Mouse (Mus musculus): Measurements from ENCODE around the gene Tdp1.

- TF ChIP-seq HCFC1 (IDR thresholded peaks at IDR 0.05; ENCODE audit: borderline replicate concordance, insufficient read depth, low read length) (no peak), ZNF384 (IDR thresholded peaks at IDR 0.05; ENCODE audit: low read depth, low read length) (no peak), MAFK (IDR thresholded peaks at IDR 0.05; ENCODE audit: insufficient read depth, low read depth, low read length) (no peak), CHD2 (IDR thresholded peaks at IDR 0.05; ENCODE audit: low read depth, low read length) (no peak), ZC3H11A (IDR thresholded peaks at IDR 0.05; ENCODE audit: borderline replicate concordance, low read depth, low read length) (no peak)
Measured at GRCm38 (mm10) chr12:99837528-99837927, 46.8 kb upstream of the Tdp1 start.
